Mouse (Mus musculus) neural tube, embryonic 13.5 days (tissue): Measurements from ENCODE around the gene Efhd1. TPM values are rescaled to one million over a fixed set of nuclear protein-coding genes. Genes with fewer than 3 reads are reported as not detected.

Source experiments
- ATAC-seq: fragments of 200-750 bp; cut with Nextera tagmentation; 2 replicates; pipeline ENCODE4 v1.8.0; 2017; ENCODE audit warnings: low read depth, mild to moderate bottlenecking, moderate TSS enrichment, moderate library complexity
- H3K27ac ChIP-seq: fragments of 300-500 bp; sonication (generic); replicated peaks from 2 replicates; pipeline ENCODE4 v1.5.1; 2015; ENCODE audit warnings: moderate library complexity, mild to moderate bottlenecking, inconsistent platforms
- H3K27me3 ChIP-seq: fragments of 300-500 bp; sonication (generic); 2 replicates; pipeline ENCODE4 v1.6.1; 2015; ENCODE audit warnings: mild to moderate bottlenecking, inconsistent platforms
- H3K36me3 ChIP-seq: fragments of 300-500 bp; sonication (generic); 2 replicates; pipeline ENCODE4 v1.6.1; 2015; ENCODE audit warnings: mild to moderate bottlenecking, inconsistent platforms
- H3K4me1 ChIP-seq: fragments of 300-500 bp; sonication (generic); replicated peaks from 2 replicates; pipeline ENCODE4 v1.6.1; 2015; ENCODE audit warnings: inconsistent platforms
- H3K4me2 ChIP-seq: fragments of 300-500 bp; sonication (generic); 2 replicates; pipeline ENCODE4 v1.6.1; 2015; ENCODE audit warnings: inconsistent platforms, mild to moderate bottlenecking, moderate library complexity
- H3K4me3 ChIP-seq: fragments of 300-500 bp; sonication (generic); 2 replicates; pipeline ENCODE4 v1.5.1; 2015; ENCODE audit warnings: mild to moderate bottlenecking, inconsistent platforms
- H3K9ac ChIP-seq: fragments of 300-500 bp; sonication (generic); 2 replicates; pipeline ENCODE4 v1.6.1; 2015; ENCODE audit warnings: moderate library complexity, mild to moderate bottlenecking, inconsistent platforms
- H3K9me3 ChIP-seq: fragments of 300-500 bp; sonication (generic); 2 replicates; pipeline ENCODE4 v1.6.1; 2016; ENCODE audit warnings: inconsistent platforms
- WGBS: fragments of 180-500 bp; shearing (Covaris S2); methylation state at CpG from one replicate; pipeline ENCODE4 v1.1.7; 2015; 5-methylcytosine and 5-hydroxymethylcytosine counted together
- polyA plus RNA-seq: library from polyadenylated mRNA; unstranded; fragments of >200 nt; fragmentation: Nextera tagmentation; extraction: Ambion mirVana; gene quantifications from 2 replicates; pipeline ENCODE4 v1.2.1, GENCODE M21; 2015

Gene Efhd1
- polyA plus RNA-seq, 1 experiment from 2014 or later: 1.2 TPM

DNA sequence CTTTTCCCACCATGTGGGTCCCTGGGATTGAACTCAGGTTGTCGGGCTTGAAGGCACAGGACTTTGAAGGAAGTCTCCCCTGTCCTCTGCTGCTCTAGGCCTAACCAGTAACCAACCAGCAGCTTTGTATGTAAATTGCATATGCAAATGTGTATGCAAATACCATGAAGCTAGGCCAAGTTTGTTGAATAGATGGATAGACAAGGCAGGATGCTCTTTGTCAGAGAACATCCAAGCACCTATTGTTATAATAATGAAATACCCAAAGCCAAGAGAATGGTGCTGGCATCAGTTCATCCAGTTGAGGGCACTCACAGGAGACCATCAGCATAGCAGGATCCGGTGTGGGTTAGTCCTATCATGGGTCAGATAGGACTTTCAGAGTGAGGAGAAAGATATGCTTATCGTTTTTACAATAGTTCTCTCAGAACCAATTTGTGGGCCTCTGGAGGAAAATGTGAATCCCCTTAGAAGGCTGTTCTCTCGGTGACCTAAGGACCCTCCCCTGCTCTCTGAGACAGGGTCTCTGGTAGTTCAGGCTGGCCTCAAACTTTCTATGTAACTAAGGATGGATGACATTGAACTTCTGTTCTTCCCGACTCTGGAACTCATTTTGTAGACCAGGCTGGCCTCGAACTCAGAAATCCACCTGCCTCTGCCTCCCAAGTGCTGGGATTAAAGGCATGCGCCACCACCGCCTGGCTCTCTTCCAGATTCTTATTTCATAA lies 49.8 kb downstream of the Efhd1 start:
- no peak for ATAC-seq
- Histone ChIP-seq H3K36me3 (no peaks in the 10 kb centered on the region), H3K9ac (no peak overlapping the region), H3K9me3 (no peaks in the 10 kb centered on the region), H3K4me1 (no peaks in the 10 kb centered on the region), H3K27me3 (no peaks in the 10 kb centered on the region), H3K27ac (no peak overlapping the region), H3K4me3 (no peak overlapping the region), H3K4me2 (no peak overlapping the region)
- 90% methylated on average over 8 of the region's 8 CpGs for WGBS

- H3K36me3 ChIP-seq: no peaks in the 10 kb centered on the region
- no peak overlapping the region for H3K4me3 ChIP-seq
- no peak overlapping the region for H3K9ac ChIP-seq
- H3K4me1 ChIP-seq: no peaks in the 10 kb centered on the region
- no peaks in the 10 kb centered on the region for H3K27me3 ChIP-seq
- no peak overlapping the region for H3K4me2 ChIP-seq
- no peak overlapping the region for H3K27ac ChIP-seq
- no peak for ATAC-seq
- H3K9me3 ChIP-seq: peaks cover 7% of the 10 kb centered on the region
- WGBS: 91% methylated on average over 2 of the region's 2 CpGs
Observed at GRCm38 (mm10) chr1:87315431-87315830, 51.3 kb downstream of the Efhd1 start.

- no peak overlapping the region for H3K4me3 ChIP-seq
- no peak overlapping the region for H3K27ac ChIP-seq
- H3K4me2 ChIP-seq: no peak overlapping the region
- ATAC-seq: no peak
- H3K4me1 ChIP-seq: no peaks in the 10 kb centered on the region
- peaks cover 12% of the 10 kb centered on the region for H3K9me3 ChIP-seq
- H3K27me3 ChIP-seq: no peaks in the 10 kb centered on the region
- no peak overlapping the region for H3K9ac ChIP-seq
- 78% methylated on average over 2 of the region's 2 CpGs for WGBS
- H3K36me3 ChIP-seq: no peaks in the 10 kb centered on the region; the same call in 1 of the 2 replicates
Observed at GRCm38 (mm10) chr1:87315894-87316293, 51.7 kb downstream of the Efhd1 start.

GRCm38 (mm10) chr1:87316672-87317071 lies 52.5 kb downstream of the Efhd1 start:
- no peak for ATAC-seq
- Histone ChIP-seq H3K27ac (no peak overlapping the region), H3K4me3 (no peak overlapping the region), H3K4me2 (no peak overlapping the region), H3K36me3 (no peaks in the 10 kb centered on the region; the same call in 1 of the 2 replicates), H3K4me1 (no peaks in the 10 kb centered on the region), H3K27me3 (no peaks in the 10 kb centered on the region), H3K9me3 (peaks cover 20% of the 10 kb centered on the region), H3K9ac (no peak overlapping the region)
- WGBS: 44% methylated on average over 3 of the region's 3 CpGs

- Histone ChIP-seq H3K9me3 (peaks cover 25% of the 10 kb centered on the region), H3K36me3 (no peaks in the 10 kb centered on the region; the same call in 1 of the 2 replicates), H3K4me3 (no peak overlapping the region), H3K9ac (no peak overlapping the region), H3K27ac (no peak overlapping the region), H3K4me1 (no peaks in the 10 kb centered on the region), H3K4me2 (no peak overlapping the region), H3K27me3 (no peaks in the 10 kb centered on the region)
- 11% methylated on average over 1 of the region's 1 CpGs for WGBS
- no peak for ATAC-seq
Observed at GRCm38 (mm10) chr1:87321071-87321470, 56.9 kb downstream of the Efhd1 start.

GRCm38 (mm10) chr1:87322778-87323177 lies 58.6 kb downstream of the Efhd1 start:
- Histone ChIP-seq H3K4me1 (peaks cover 2% of the 10 kb centered on the region; the same call in 1 of the 2 replicates), H3K9ac (no peak overlapping the region), H3K4me2 (no peak overlapping the region), H3K36me3 (no peaks in the 10 kb centered on the region; the same call in 1 of the 2 replicates), H3K4me3 (no peak overlapping the region), H3K9me3 (peaks cover 25% of the 10 kb centered on the region), H3K27ac (no peak overlapping the region), H3K27me3 (no peaks in the 10 kb centered on the region)
- no peak for ATAC-seq
- 85% methylated on average over 3 of the region's 3 CpGs for WGBS

DNA sequence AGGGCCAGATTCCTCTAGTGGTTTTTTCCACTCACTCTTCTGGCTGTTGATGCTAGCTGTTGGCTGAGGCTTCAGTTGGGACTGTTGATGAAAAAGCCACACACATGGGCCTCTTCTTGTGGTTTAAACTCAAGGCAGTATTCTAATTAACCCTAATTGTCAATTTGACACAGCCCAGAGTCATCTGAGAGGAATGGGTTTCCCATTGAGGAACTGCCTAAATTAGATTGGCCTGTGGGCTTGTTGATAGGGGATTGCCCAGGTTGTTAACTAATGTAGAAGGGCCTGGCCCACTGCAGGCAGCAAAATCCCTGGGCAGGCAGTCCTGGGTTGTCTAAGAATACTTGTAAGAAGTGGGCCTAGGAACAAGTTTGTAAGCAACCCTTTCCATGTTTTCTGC lies 60.5 kb downstream of the Efhd1 start:
- no peak for ATAC-seq
- no peak overlapping the region for H3K4me2 ChIP-seq
- H3K27me3 ChIP-seq: no peaks in the 10 kb centered on the region
- peaks cover 15% of the 10 kb centered on the region for H3K4me1 ChIP-seq
- peaks cover 23% of the 10 kb centered on the region for H3K9me3 ChIP-seq
- H3K27ac ChIP-seq: no peak overlapping the region
- no peaks in the 10 kb centered on the region; the same call in 1 of the 2 replicates for H3K36me3 ChIP-seq
- H3K9ac ChIP-seq: no peak overlapping the region
- H3K4me3 ChIP-seq: no peak overlapping the region

- WGBS: 1% methylated on average over 23 of the region's 36 CpGs
- peaks cover 22% of the 10 kb centered on the region for H3K4me1 ChIP-seq
- H3K4me2 ChIP-seq: peak within 1 kb of the TSS; percentile 73
- no peaks in the 10 kb centered on the region for H3K27me3 ChIP-seq
- H3K9ac ChIP-seq: peak within 1 kb of the TSS; percentile 99
- H3K9me3 ChIP-seq: peaks cover 4% of the 10 kb centered on the region
- ATAC-seq: peak; percentile 98
- H3K27ac ChIP-seq: peak within 1 kb of the TSS; percentile 96
- H3K4me3 ChIP-seq: peak within 1 kb of the TSS; percentile 95
- no peaks in the 10 kb centered on the region for H3K36me3 ChIP-seq
Observed at GRCm38 (mm10) chr1:87326742-87327163, 62.6 kb downstream of the Efhd1 start, which contains the start of gene Gigyf2. Gene Gigyf2, plus strand, starts transcription at chr1:87326998.

- Histone ChIP-seq H3K27ac (peak overlapping the region; percentile 96), H3K9me3 (peaks cover under 1% of the 10 kb centered on the region; the same call in 1 of the 2 replicates), H3K4me1 (peaks cover 23% of the 10 kb centered on the region), H3K9ac (peak overlapping the region; percentile 99), H3K4me3 (peak overlapping the region; percentile 95), H3K27me3 (no peaks in the 10 kb centered on the region), H3K4me2 (peak overlapping the region; percentile 73), H3K36me3 (no peaks in the 10 kb centered on the region)
- under 1% methylated on average over 53 of the region's 53 CpGs for WGBS
- peak; percentile 73 for ATAC-seq
Observed at GRCm38 (mm10) chr1:87327165-87327861, 63.1 kb downstream of the Efhd1 start.

GRCm38 (mm10) chr1:87331774-87332173 lies 67.6 kb downstream of the Efhd1 start:
- Histone ChIP-seq H3K36me3 (peaks cover 30% of the 10 kb centered on the region), H3K27me3 (no peaks in the 10 kb centered on the region), H3K4me3 (no peak overlapping the region), H3K9me3 (no peaks in the 10 kb centered on the region), H3K4me1 (peaks cover 23% of the 10 kb centered on the region), H3K4me2 (no peak overlapping the region), H3K27ac (no peak overlapping the region), H3K9ac (no peak overlapping the region)
- ATAC-seq: no peak
- WGBS: 97% methylated on average over 4 of the region's 4 CpGs

- Histone ChIP-seq H3K4me2 (no peak overlapping the region), H3K27me3 (no peaks in the 10 kb centered on the region), H3K27ac (no peak overlapping the region), H3K4me1 (no peaks in the 10 kb centered on the region), H3K36me3 (peaks cover 18% of the 10 kb centered on the region; the same call in 1 of the 2 replicates), H3K9ac (no peak overlapping the region), H3K4me3 (no peak overlapping the region), H3K9me3 (no peaks in the 10 kb centered on the region)
- WGBS: 92% methylated on average over 2 of the region's 2 CpGs
- ATAC-seq: no peak
Observed at GRCm38 (mm10) chr1:87350576-87350975, 86.4 kb downstream of the Efhd1 start.

GRCm38 (mm10) chr1:87360276-87360675 lies 96.1 kb downstream of the Efhd1 start:
- WGBS: 62% methylated on average over 1 of the region's 1 CpGs
- Histone ChIP-seq H3K27me3 (no peaks in the 10 kb centered on the region), H3K4me3 (no peak overlapping the region), H3K9ac (no peak overlapping the region), H3K4me2 (no peak overlapping the region), H3K27ac (no peak overlapping the region), H3K4me1 (no peaks in the 10 kb centered on the region), H3K9me3 (no peaks in the 10 kb centered on the region), H3K36me3 (peaks cover 13% of the 10 kb centered on the region)
- no peak for ATAC-seq
